Mouse (Mus musculus) heart, embryonic 13.5 days (tissue): Measurements from ENCODE around the gene Aldh3b2. TPM values are rescaled to one million over a fixed set of nuclear protein-coding genes. Genes with fewer than 3 reads are reported as not detected.
"Not testable (repeated sequence)": the region's sequence is repeated elsewhere in the genome, so short reads cannot be mapped to it uniquely, and the experiment has no call there.

Experiments
- ATAC-seq: fragments of 200-750 bp; cut with Nextera tagmentation; 2 replicates; pipeline ENCODE4 v1.8.0; 2017; ENCODE audit warnings: moderate TSS enrichment; ENCODE audit not compliant: insufficient number of reproducible peaks, low FRiP score, low TSS enrichment; ENCODE audit errors: extremely low read depth
- H3K27ac ChIP-seq: fragments of 300-500 bp; sonication (generic); replicated peaks from 2 replicates; pipeline ENCODE4 v1.5.1; 2015; ENCODE audit warnings: moderate library complexity, mild to moderate bottlenecking, inconsistent platforms
- H3K27me3 ChIP-seq: fragments of 300-500 bp; sonication (generic); replicated peaks from 2 replicates; pipeline ENCODE4 v1.6.1; 2015; ENCODE audit warnings: mild to moderate bottlenecking, inconsistent platforms
- H3K36me3 ChIP-seq: fragments of 300-500 bp; sonication (generic); 2 replicates; pipeline ENCODE4 v1.6.1; 2015; ENCODE audit warnings: mild to moderate bottlenecking, inconsistent platforms
- H3K4me1 ChIP-seq: fragments of 300-500 bp; sonication (generic); 2 replicates; pipeline ENCODE4 v1.6.1; 2015; ENCODE audit warnings: inconsistent platforms
- H3K4me2 ChIP-seq: fragments of 300-500 bp; sonication (generic); 2 replicates; pipeline ENCODE4 v1.6.1; 2015; ENCODE audit warnings: inconsistent platforms, mild to moderate bottlenecking, moderate library complexity
- H3K4me3 ChIP-seq: fragments of 300-500 bp; sonication (generic); 2 replicates; pipeline ENCODE4 v1.5.1; 2015; ENCODE audit warnings: moderate library complexity, mild to moderate bottlenecking, inconsistent platforms
- H3K9ac ChIP-seq: fragments of 300-500 bp; sonication (generic); 2 replicates; pipeline ENCODE4 v1.6.1; 2015; ENCODE audit warnings: inconsistent platforms, mild to moderate bottlenecking, moderate library complexity
- H3K9me3 ChIP-seq: fragments of 300-500 bp; sonication (generic); 2 replicates; pipeline ENCODE4 v1.6.1; 2016; ENCODE audit warnings: inconsistent platforms
- WGBS: fragments of 180-500 bp; shearing (Covaris S2); methylation state at CpG from one replicate; pipeline ENCODE4 v1.1.7; 2015; ENCODE audit warnings: mixed read lengths; 5-methylcytosine and 5-hydroxymethylcytosine counted together
- polyA plus RNA-seq: library from polyadenylated mRNA; unstranded; fragments of >200 nt; fragmentation: Nextera tagmentation; extraction: Ambion mirVana; gene quantifications from 2 replicates; pipeline ENCODE4 v1.2.1, GENCODE M21; 2015

The Aldh3b2 gene
- polyA plus RNA-seq, 1 experiment from 2014 or later, result not detected

- Histone ChIP-seq H3K4me1 (peaks cover 12% of the 10 kb centered on the region), H3K36me3 (no peaks in the 10 kb centered on the region), H3K9me3 (0 out of 2 replicates have a peak, but pooled peaks cover 3% of the 10 kb centered on the region), H3K4me2 (no peak overlapping the region), H3K9ac (no peak overlapping the region), H3K27me3 (peaks cover 9% of the 10 kb centered on the region), H3K4me3 (no peak overlapping the region), H3K27ac (no peak overlapping the region)
- ATAC-seq, result no peak
- 65% methylated on average over 14 of the region's 14 CpGs for WGBS
Observed at GRCm38 (mm10) chr19:3948546-3948945, 23.6 kb upstream of the Aldh3b2 start.

- H3K9me3 ChIP-seq, result 0 out of 2 replicates have a peak, but pooled peaks cover 3% of the 10 kb centered on the region
- 80% methylated on average over 3 of the region's 3 CpGs for WGBS
- peaks cover 6% of the 10 kb centered on the region; the same call in 1 of the 2 replicates for H3K27me3 ChIP-seq
- no peak overlapping the region for H3K9ac ChIP-seq
- peaks cover 12% of the 10 kb centered on the region for H3K4me1 ChIP-seq
- H3K27ac ChIP-seq, result no peak overlapping the region
- H3K4me2 ChIP-seq, result no peak overlapping the region
- H3K4me3 ChIP-seq, result no peak overlapping the region
- no peak for ATAC-seq
- no peaks in the 10 kb centered on the region for H3K36me3 ChIP-seq
Observed at GRCm38 (mm10) chr19:3950331-3950730, 21.8 kb upstream of the Aldh3b2 start.

DNA sequence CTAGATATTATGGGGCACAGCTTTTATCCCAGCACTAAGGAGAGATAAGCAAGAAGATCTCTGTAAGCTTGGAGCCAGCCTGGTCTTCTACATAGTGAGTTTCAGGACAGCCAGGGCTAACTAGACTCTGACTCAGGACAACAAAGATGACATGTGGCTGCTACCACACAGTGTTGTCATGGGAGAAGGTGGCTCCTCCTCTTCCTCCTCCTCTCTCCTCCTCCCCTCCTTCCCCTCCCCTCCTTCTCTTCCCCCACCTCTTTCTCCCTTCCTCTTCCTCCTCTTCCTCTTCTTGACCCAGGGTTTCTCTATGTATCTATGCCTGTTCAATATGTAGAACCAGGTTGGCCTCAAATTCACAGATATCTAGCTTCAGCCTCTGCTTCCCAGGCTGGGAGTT, 20.7 kb upstream of the Aldh3b2 start:
- Histone ChIP-seq H3K4me2 (no peak overlapping the region), H3K27ac (no peak overlapping the region), H3K9me3 (0 out of 2 replicates have a peak, but pooled peaks cover 3% of the 10 kb centered on the region), H3K36me3 (no peaks in the 10 kb centered on the region), H3K4me1 (peaks cover 7% of the 10 kb centered on the region), H3K27me3 (peaks cover 6% of the 10 kb centered on the region; the same call in 1 of the 2 replicates), H3K9ac (no peak overlapping the region), H3K4me3 (no peak overlapping the region)
- ATAC-seq, result no peak

- H3K36me3 ChIP-seq, result no peaks in the 10 kb centered on the region
- H3K4me1 ChIP-seq, result peaks cover 5% of the 10 kb centered on the region; the same call in 1 of the 2 replicates
- H3K27me3 ChIP-seq, result peaks cover 6% of the 10 kb centered on the region; the same call in 1 of the 2 replicates
- H3K9ac ChIP-seq, result no peak overlapping the region
- H3K9me3 ChIP-seq, result 0 out of 2 replicates have a peak, but pooled peaks cover 3% of the 10 kb centered on the region
- H3K27ac ChIP-seq, result no peak overlapping the region
- 14% methylated on average over 1 of the region's 1 CpGs for WGBS
- no peak overlapping the region for H3K4me3 ChIP-seq
- ATAC-seq, result no peak
- H3K4me2 ChIP-seq, result no peak overlapping the region
Observed at GRCm38 (mm10) chr19:3952099-3952498, 20.0 kb upstream of the Aldh3b2 start.

- no peak overlapping the region for H3K27ac ChIP-seq
- H3K9ac ChIP-seq, result no peak overlapping the region
- H3K4me2 ChIP-seq, result no peak overlapping the region
- peaks cover 6% of the 10 kb centered on the region; the same call in 1 of the 2 replicates for H3K27me3 ChIP-seq
- ATAC-seq, result no peak
- peaks cover 5% of the 10 kb centered on the region; the same call in 1 of the 2 replicates for H3K4me1 ChIP-seq
- no peak overlapping the region for H3K4me3 ChIP-seq
- H3K9me3 ChIP-seq, result 0 out of 2 replicates have a peak, but pooled peaks cover 3% of the 10 kb centered on the region
- WGBS, result 73% methylated on average over 3 of the region's 3 CpGs
- no peaks in the 10 kb centered on the region for H3K36me3 ChIP-seq
Observed at GRCm38 (mm10) chr19:3955033-3955432, 17.1 kb upstream of the Aldh3b2 start.

GRCm38 (mm10) chr19:3955804-3956203, 16.3 kb upstream of the Aldh3b2 start:
- H3K4me2 ChIP-seq, result no peak overlapping the region
- WGBS, result 19% methylated on average over 4 of the region's 4 CpGs
- H3K4me1 ChIP-seq, result peaks cover 5% of the 10 kb centered on the region; the same call in 1 of the 2 replicates
- peaks cover 6% of the 10 kb centered on the region; the same call in 1 of the 2 replicates for H3K27me3 ChIP-seq
- no peak overlapping the region for H3K27ac ChIP-seq
- no peaks in the 10 kb centered on the region for H3K36me3 ChIP-seq
- 0 out of 2 replicates have a peak, but pooled peaks cover 2% of the 10 kb centered on the region for H3K9me3 ChIP-seq
- no peak overlapping the region for H3K4me3 ChIP-seq
- no peak overlapping the region for H3K9ac ChIP-seq
- ATAC-seq, result no peak

DNA sequence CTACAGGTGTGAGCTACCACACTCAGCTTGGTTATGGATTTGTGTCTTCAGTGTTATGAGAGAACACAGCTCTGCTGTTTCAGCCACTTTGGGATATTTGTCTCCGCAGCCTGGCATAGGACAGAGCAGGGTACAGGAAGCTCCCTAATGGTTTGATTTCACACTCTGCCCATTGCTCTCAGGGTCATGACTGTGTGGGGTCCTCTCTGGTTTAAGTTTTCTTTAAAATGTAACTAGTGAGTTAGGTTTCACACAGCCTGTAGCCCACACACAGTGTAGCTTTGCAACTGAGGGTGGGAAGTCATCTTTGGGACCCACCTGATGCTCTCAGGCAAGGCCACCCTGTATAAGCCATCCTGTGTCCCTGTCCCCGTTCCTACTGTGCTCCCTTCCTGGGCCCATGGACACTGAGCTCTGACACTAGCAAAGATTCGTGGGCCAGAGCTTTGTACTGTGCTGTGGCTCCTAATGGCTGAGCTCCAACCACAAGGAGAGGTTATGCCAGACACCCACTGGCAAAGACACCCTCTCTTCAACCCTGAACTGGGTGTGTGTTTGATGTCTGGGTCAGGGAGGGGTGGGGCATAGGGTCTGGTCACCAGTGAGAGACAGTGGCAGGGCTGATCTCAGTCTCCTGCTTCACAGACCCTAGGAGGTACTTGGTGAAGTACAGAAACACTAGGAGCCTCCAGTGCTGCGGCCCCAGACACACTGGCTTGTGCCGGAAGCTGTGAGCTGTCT, 14.7 kb upstream of the Aldh3b2 start:
- 74% methylated on average over 4 of the region's 5 CpGs for WGBS
- H3K4me2 ChIP-seq, H3K27ac ChIP-seq, H3K4me3 ChIP-seq, H3K4me1 ChIP-seq, H3K27me3 ChIP-seq, H3K9ac ChIP-seq, H3K9me3 ChIP-seq, ATAC-seq, H3K36me3 ChIP-seq: not testable (repeated sequence)

GRCm38 (mm10) chr19:3958470-3958869, 13.7 kb upstream of the Aldh3b2 start, which contains the start of gene Aldh3b3:
Aldh3b3 (plus strand) TSS chr19:3958645.
- Histone ChIP-seq H3K36me3 (no peaks in the 10 kb centered on the region), H3K27ac (no peak within 1 kb of the TSS), H3K4me3 (no peak within 1 kb of the TSS), H3K9ac (no peak within 1 kb of the TSS), H3K4me1 (peaks cover 5% of the 10 kb centered on the region; the same call in 1 of the 2 replicates), H3K4me2 (no peak within 1 kb of the TSS), H3K27me3 (peaks cover 6% of the 10 kb centered on the region; the same call in 1 of the 2 replicates), H3K9me3 (no peaks in the 10 kb centered on the region)
- 53% methylated on average over 4 of the region's 4 CpGs for WGBS
- no peak for ATAC-seq

DNA sequence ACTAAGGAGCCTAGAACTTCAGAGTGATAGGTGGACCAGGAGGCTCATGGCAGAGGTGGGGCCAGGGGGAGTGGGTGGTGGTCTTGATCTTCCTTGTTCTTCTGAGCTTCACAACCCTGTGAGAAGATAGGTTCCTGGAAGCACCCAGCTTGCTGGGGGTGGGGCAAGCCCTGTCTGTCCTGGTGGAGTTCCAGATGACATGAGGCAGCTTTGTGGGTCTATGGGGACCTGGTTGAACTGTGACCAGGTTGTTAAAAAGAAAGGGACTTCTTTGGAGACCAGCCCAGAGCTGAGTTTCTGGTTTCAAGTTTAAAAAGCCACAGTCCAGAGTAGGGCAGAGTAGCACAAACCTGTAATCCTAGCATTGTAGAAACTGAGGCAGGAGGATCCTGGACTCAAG, 13.1 kb upstream of the Aldh3b2 start:
- H3K4me3 ChIP-seq, result no peak overlapping the region
- no peak overlapping the region for H3K4me2 ChIP-seq
- ATAC-seq, result no peak
- no peaks in the 10 kb centered on the region for H3K9me3 ChIP-seq
- no peak overlapping the region for H3K9ac ChIP-seq
- no peaks in the 10 kb centered on the region for H3K36me3 ChIP-seq
- H3K27ac ChIP-seq, result no peak overlapping the region
- peaks cover 6% of the 10 kb centered on the region; the same call in 1 of the 2 replicates for H3K27me3 ChIP-seq
- peaks cover 5% of the 10 kb centered on the region; the same call in 1 of the 2 replicates for H3K4me1 ChIP-seq

DNA sequence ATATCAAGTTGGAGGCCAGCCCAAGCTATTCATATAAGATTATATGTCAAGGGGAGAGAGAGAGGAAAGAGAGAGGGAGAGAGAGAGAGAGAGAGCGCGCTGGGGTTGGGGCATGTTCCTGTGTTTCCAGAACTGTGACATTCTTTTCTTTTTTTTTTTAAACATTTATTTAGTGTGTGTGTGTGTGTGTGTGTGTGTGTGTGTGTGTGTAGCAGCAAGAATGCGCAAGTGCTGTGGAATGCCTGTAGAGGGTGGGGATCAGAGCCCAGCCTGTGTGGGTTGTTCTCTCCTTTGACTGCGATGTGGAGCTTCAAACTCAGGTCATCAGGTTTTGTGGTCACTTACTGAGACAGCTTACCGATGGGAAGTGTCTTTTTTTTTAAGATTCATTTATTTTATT, 11.9 kb upstream of the Aldh3b2 start:
- Histone ChIP-seq H3K27me3 (0 out of 2 replicates have a peak, but pooled peaks cover under 1% of the 10 kb centered on the region), H3K4me2 (no peak overlapping the region), H3K9ac (no peak overlapping the region), H3K9me3 (no peaks in the 10 kb centered on the region), H3K27ac (no peak overlapping the region), H3K4me3 (no peak overlapping the region), H3K36me3 (no peaks in the 10 kb centered on the region), H3K4me1 (peaks cover 5% of the 10 kb centered on the region; the same call in 1 of the 2 replicates)
- ATAC-seq, result no peak
- 78% methylated on average over 5 of the region's 5 CpGs for WGBS

DNA sequence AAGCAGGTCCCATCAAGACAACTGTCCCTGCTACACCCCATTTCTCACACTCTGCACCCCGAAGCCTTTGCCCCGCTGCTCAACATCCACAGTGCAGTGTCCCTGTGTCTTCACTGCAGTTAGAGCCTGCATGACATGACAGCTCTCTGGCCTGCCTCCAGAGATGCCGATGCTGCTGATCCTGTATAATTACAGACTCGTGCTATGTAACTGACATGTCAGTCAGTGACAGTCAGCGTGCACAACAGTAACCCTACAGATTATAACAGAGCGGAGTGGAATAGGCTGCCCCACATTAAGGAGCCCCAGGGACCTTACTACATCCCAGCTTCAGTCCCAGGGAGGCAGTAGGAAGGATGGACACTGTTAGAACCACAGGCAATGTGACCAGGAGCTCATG, 10.3 kb upstream of the Aldh3b2 start:
- H3K27ac ChIP-seq, H3K4me2 ChIP-seq, H3K4me1 ChIP-seq, H3K4me3 ChIP-seq, H3K9me3 ChIP-seq, ATAC-seq, H3K9ac ChIP-seq, H3K36me3 ChIP-seq, H3K27me3 ChIP-seq: not testable (repeated sequence)
- 60% methylated on average over 6 of the region's 6 CpGs for WGBS

DNA sequence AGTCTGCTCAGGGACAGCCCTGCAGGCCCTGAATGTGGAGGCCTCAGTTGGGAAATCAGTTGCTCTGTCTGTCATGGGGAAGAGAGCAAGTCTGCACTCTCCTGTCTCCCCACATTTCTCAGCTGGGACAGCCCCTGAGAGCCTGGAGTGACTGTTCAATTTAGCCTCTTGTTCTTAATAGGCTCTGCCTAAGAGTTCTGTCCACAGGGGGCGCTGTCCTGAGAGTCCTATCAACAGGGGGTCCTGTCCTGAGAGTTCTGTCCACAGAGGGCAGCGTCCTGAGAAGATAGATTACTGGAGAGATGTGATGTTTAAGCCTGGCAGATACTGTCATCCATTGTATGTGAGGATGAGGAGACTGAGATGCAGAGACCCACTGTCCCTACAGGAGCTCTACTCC, 9.7 kb upstream of the Aldh3b2 start:
- 20% methylated on average over 2 of the region's 2 CpGs for WGBS
- Histone ChIP-seq H3K36me3 (no peaks in the 10 kb centered on the region), H3K4me3 (no peak overlapping the region), H3K27ac (no peak overlapping the region), H3K9me3 (no peaks in the 10 kb centered on the region), H3K9ac (no peak overlapping the region), H3K27me3 (no peaks in the 10 kb centered on the region), H3K4me1 (peaks cover 10% of the 10 kb centered on the region), H3K4me2 (no peak overlapping the region)
- no peak for ATAC-seq
